Mouse (Mus musculus) testis, adult 2 months (tissue): ENCODE results near the gene Drd4. TPM values are rescaled to one million over a fixed set of nuclear protein-coding genes. Genes with fewer than 3 reads are reported as not detected.

Source experiments
- H3K27ac ChIP-seq: fragments of 200-500 bp; 2 replicates; pipeline ENCODE4 v1.5.1; 2012; ENCODE audit warnings: low read depth, low read length; ENCODE audit not compliant: control insufficient read depth, insufficient read depth
- H3K27me3 ChIP-seq: fragments of 200-500 bp; 2 replicates; pipeline ENCODE4 v1.6.1; 2012; ENCODE audit warnings: mild to moderate bottlenecking, low read length, moderate library complexity; ENCODE audit not compliant: control insufficient read depth, insufficient read depth
- H3K36me3 ChIP-seq: fragments of 200-500 bp; 2 replicates; pipeline ENCODE4 v1.6.1; 2012; ENCODE audit warnings: mild to moderate bottlenecking, low read length; ENCODE audit not compliant: control insufficient read depth, insufficient read depth
- H3K4me1 ChIP-seq: fragments of 200-500 bp; 2 replicates; pipeline ENCODE4 v1.6.1; 2012; ENCODE audit warnings: low read length; ENCODE audit not compliant: control insufficient read depth, insufficient read depth
- H3K4me3 ChIP-seq: fragments of 200-500 bp; 2 replicates; pipeline ENCODE4 v1.5.1; 2012; ENCODE audit warnings: low read depth, mild to moderate bottlenecking, low read length, moderate library complexity, mixed read lengths; ENCODE audit not compliant: control insufficient read depth
- CTCF ChIP-seq: fragments of 200-500 bp; IDR thresholded peaks from 2 replicates; pipeline ENCODE4 v1.5.1; 2012; ENCODE audit warnings: low read depth, mild to moderate bottlenecking, inconsistent platforms, low read length, moderate library complexity; ENCODE audit not compliant: control insufficient read depth, insufficient read depth, insufficient replicate concordance
- POLR2A ChIP-seq: fragments of 200-500 bp; IDR thresholded peaks from 2 replicates; pipeline ENCODE4 v1.6.1; 2012; ENCODE audit warnings: low read depth, mild to moderate bottlenecking, inconsistent platforms, low read length, moderate library complexity; ENCODE audit not compliant: control insufficient read depth
- polyA plus RNA-seq: library from polyadenylated mRNA; depleted of rRNA; stranded (reverse); fragments of >200 nt; gene quantifications from 2 replicates; pipeline ENCODE4 v1.2.3, GENCODE M21; 2012

The Drd4 gene
- polyA plus RNA-seq, 1 experiment, result 13.0 TPM

DNA sequence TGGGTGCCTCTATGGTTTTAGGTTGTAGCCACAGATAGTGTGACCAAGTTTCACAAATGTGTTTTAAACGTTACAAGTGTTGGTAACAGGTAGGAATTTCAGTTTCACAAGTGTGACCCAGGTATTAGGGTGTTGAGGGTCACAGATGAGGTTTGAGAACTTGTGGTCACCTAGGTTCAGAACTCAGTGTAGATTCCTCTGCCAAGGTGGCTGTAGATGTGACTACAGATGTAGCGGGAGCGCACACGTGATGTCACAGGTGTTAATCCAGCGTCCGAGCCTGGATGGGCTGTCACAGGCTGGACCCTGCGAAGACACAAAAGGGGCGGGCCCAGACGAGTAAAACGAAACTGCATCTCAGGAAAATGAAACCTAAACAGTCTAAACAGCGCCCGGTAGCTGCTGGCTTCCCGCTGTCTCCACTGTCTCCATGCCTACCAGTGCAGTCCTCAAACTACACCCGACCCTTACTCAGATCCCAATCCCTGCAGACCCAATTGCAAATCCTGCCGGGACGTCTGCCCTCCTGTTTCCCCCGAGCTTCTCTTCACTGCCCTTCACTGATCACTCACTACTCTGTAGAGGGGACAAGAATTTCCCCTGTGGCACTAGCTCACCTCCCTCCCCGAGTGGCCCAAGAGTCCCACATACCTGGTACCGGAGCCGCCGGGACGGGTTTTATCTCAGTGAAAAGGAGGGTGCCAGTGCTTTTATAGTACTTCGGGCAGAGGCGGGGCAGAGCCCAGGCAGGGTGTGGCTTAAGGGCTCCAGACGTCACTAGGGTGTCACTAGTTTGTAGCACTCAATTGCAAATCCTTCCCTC is 25.9 kb upstream of the Drd4 start, which contains the start of gene Irf7:
Gene Irf7, minus strand, starts transcription at position 743 of the 823 bp plus-strand sequence.
- no peak within 1 kb of the TSS for H3K27ac ChIP-seq

DNA sequence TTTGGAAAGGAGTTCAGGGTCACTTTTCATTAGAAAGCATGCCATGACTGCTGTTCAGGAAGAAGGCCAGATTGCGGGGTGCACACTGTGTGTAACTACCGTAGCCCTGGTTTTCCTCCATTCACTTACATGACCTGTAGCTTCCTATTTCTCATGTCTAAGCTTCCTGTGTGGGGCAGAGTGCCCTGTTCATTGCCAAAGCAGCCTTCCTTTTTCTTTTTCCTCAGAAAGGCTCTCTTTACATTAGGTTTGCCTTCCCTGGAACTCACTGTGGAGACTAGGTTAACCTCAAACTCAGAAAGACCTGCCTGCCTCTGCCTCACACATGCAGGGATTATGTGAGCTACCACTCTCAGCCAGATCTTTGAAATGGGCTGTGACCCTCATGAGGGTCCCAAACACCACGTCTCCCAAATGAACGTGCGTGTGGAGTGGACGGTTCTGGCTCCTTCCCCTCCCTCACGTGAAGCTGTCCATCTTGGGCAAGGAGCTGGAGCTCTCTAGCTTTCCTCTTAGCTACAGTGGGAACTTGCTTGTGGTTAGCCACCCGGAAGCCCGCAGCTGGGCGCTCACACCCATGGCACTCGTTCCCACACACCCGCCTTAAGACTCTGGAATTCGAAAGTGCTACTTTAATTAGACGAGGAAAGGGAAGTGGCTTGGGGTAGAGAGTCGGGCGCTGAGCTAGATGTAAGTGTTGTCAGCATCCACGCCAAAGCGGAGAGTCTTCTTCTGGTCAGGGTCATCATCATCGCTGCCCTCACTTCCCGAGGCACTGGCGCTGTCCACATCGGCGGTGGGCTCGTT is 23.1 kb upstream of the Drd4 start:
- no peaks in the 10 kb centered on the region for H3K36me3 ChIP-seq
- no peaks in the 10 kb centered on the region for H3K27me3 ChIP-seq
- H3K4me1 ChIP-seq, result peaks cover 15% of the 10 kb centered on the region
- H3K27ac ChIP-seq, result no peak overlapping the region
- H3K4me3 ChIP-seq, result peak overlapping the region; percentile 65
- TF ChIP-seq CTCF (no peak), POLR2A (no peak)

More for the DNA sequence above, 25.9 kb upstream of the Drd4 start, which contains the start of gene Irf7:
- Histone ChIP-seq H3K36me3 (peaks cover 3% of the 10 kb centered on the region), H3K4me1 (peaks cover 15% of the 10 kb centered on the region), H3K27me3 (no peaks in the 10 kb centered on the region), H3K4me3 (peak within 1 kb of the TSS; percentile 58)
- no peak for TF ChIP-seq CTCF
- TF ChIP-seq POLR2A, result peak; percentile 56; the same call in 1 of the 2 replicates

DNA sequence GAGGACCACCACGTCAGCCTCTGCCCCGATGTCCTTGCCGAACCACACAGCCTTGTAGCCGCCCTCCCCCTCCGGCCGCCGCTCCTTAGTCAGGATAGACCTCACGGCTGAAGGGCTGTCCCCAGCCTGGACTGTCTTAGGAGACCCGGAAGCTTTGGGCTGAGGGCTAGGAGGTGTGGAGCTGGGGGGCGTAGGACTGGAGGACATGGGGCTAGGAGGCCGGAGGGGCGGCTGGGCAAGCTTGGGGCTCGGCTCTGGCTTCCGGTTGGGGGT is 22.6 kb upstream of the Drd4 start:
- TF ChIP-seq CTCF, result no peak; the same call in 1 of the 2 replicates
- TF ChIP-seq POLR2A, result no peak
- no peaks in the 10 kb centered on the region for H3K36me3 ChIP-seq
- peak overlapping the region; percentile 65 for H3K4me3 ChIP-seq
- no peaks in the 10 kb centered on the region for H3K27me3 ChIP-seq
- no peak overlapping the region for H3K27ac ChIP-seq
- H3K4me1 ChIP-seq, result peaks cover 15% of the 10 kb centered on the region

DNA sequence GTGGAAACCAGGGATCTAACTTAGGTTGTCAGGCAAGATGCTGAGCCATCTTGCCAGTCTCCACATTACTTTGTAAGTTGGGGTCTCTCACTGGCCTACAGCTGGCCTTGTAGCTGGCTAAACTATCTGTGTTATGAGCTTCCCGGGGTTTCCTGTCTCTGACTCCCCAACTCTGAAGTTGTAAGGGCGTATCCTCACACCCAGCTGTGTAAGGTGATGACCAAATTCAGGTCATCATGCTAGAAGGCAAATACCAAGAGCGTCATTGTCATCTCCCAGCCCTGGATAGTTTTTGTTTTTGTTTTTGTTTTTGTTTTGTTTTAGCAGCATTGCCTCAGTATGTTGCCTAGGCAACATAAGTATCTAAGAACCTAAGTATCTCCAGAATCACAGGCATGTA is 21.2 kb upstream of the Drd4 start:
- no peak overlapping the region for H3K4me3 ChIP-seq
- no peaks in the 10 kb centered on the region for H3K36me3 ChIP-seq
- H3K27me3 ChIP-seq, result no peaks in the 10 kb centered on the region
- TF ChIP-seq POLR2A (no peak), CTCF (no peak)
- peaks cover 15% of the 10 kb centered on the region for H3K4me1 ChIP-seq
- H3K27ac ChIP-seq, result no peak overlapping the region

DNA sequence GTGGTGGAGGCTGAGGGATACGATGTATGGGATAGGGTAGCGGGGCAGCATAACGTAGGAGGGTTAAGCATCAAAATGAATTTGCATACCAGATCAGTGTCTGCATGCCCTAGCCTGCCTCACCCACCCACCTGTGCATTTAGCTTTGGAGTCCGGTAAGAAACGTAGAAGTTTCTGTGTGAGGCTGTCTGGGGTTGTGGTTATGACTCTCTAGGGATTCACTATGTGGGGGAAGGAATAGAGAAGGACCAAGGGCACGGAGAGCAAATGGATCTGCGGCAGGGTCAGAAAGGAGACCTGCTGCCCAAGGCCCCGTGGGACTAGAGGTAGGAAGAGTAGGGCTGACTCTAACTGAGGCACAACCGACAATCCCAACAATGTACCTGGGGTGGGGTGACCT is 16.4 kb upstream of the Drd4 start:
- Histone ChIP-seq H3K36me3 (no peaks in the 10 kb centered on the region), H3K27ac (no peak overlapping the region), H3K27me3 (no peaks in the 10 kb centered on the region), H3K4me1 (peaks cover 9% of the 10 kb centered on the region), H3K4me3 (no peak overlapping the region)
- no peak for TF ChIP-seq POLR2A
- no peak for TF ChIP-seq CTCF

DNA sequence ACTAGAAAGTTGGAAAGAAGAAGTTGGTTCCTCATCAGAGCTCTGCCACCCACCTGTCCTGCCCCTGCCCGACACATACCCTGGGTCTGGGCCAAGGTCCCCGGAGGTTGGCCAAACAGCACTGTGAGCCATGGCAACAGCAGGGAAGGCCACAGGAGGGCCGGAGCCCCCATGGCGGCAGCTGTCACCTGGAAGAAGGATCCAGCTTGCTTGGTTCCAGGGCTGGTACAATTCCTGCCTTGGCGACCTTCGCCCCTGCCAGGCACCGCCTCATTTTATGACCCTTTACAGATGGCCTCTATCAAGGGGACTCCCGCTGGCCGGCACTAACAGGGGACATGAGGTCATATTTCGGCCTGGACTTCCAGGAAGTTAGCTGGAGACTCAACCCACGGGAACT is 15.3 kb upstream of the Drd4 start, which contains the start of gene Cdhr5:
Gene Cdhr5, minus strand, starts transcription at position 241 of the 400 bp plus-strand sequence.
- Histone ChIP-seq H3K4me1 (peaks cover 9% of the 10 kb centered on the region), H3K36me3 (no peaks in the 10 kb centered on the region), H3K27ac (no peak within 1 kb of the TSS), H3K27me3 (no peaks in the 10 kb centered on the region), H3K4me3 (no peak within 1 kb of the TSS)
- TF ChIP-seq POLR2A (no peak), CTCF (no peak)
